Mouse (Mus musculus) cerebellum, postnatal 25 days (tissue): ENCODE measurements around the gene Focad.
"Not testable (repeated sequence)": the region's sequence is repeated elsewhere in the genome, so short reads cannot be mapped to it uniquely, and the experiment has no call there.

Experiments used
- DNase-seq, 2 experiments: peaks; one replicate each; pipeline ENCODE4 v3.0.0; 2021; ENCODE audit warnings: mixed read lengths in 2 of 2

Focad gene

GRCm38 (mm10) chr4:88308342-88309116 is 214.1 kb downstream of the Focad start:
- no peak for DNase-seq

DNA sequence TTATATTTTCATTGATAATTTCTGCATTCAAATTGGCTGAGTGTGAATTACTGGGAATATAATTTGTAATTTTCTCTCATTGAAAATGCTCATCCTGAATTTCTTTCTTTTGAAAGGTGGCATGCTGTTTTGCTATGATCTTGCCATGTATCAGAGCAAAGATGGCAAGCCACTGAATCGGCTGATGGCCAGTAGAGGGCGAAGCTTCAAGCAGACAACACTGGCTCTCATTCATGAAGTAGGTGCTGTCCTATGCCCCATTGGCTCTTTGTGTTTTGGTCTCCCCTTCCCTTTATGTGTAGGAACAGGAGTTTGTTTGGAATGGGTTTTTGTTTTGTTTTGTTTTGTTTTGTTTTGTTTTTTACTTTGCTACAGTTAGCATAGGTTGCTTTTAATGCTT is 215.2 kb downstream of the Focad start:
- DNase-seq, result peak; percentile 31 to 64

- no peak for DNase-seq
Measured at GRCm38 (mm10) chr4:88314898-88315297, 220.5 kb downstream of the Focad start.

DNA sequence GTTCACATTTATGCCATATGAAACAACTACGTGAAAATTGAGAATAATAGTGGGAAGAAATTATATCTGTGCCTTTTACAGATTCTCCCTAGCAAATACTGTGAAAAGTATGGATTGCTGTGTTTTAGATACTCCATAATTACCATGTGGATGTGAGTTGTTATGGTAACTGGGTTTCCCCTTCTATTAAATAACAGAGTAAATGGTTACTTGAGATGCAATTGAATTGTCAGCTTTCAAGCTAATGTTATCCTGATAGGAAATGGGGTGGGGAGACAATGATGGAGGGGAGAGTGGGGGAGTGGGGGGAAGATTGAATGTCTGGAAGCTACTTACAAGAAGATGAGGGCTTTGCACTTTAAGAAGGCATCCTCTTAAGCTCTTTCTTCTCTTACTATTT is 225.6 kb downstream of the Focad start:
- DNase-seq, result no peak

DNA sequence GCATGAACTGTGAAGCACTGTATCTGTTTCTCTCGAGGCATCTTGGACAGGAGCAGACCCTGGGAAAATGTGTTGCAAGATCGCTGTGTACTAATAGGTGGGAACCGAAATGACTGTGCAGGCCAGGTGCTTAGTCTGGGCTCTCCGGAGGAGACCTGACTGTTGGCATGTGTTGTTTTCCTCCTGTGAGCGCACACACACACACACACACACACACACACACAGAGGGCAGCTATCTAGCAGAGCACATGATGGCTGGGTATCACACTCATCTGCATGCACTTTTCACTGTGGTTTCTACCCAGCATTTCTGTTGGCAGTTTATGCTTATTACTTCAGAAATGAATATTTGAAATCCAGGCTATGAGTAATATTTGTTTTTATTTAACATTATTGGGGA is 231.0 kb downstream of the Focad start:
- peak; percentile 16 to 43 for DNase-seq

DNA sequence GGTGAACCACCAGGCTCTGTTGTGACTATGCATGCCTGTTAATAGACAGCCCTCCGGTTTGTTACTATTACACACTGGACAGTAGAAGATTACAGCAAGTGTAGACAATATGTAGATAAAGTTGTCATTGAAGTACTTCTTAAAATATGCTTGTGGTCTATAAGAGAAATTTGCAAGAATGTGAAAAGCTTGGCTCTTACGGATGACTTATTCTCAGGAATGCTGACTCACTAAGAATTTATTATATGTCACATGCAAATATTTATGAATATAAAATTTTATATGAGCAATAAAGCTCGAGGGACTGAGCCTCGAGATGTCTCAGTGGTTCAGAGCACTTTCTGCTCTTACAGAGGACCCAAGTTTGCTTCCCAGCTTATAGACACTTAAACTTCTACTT is 240.1 kb downstream of the Focad start:
- no peak for DNase-seq

- no peak for DNase-seq
Measured at GRCm38 (mm10) chr4:88336753-88337152, 242.3 kb downstream of the Focad start.

- DNase-seq, result no peak
Measured at GRCm38 (mm10) chr4:88337365-88337764, 242.9 kb downstream of the Focad start.

GRCm38 (mm10) chr4:88338130-88338529 is 243.7 kb downstream of the Focad start:
- no peak for DNase-seq

DNA sequence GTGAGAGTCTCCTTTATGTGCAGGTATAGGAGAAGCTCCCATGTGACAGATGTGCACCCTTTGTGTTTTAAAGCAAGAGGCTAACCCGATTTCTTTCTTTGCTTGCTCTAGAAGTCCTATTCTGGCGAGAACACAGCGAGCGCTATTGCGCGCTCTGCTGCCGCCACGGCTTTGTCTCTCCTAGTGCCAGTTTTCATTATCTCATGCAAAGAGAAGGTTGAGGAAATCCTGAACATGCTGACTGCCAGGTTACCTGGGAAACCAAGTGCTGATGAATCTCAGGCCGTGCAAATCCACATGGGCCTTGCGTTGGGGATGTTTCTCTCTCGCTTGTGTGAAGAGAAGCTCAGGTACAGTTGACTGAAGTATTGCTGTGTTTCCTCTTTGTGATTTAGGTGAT is 250.0 kb downstream of the Focad start:
- DNase-seq, result no peak

DNA sequence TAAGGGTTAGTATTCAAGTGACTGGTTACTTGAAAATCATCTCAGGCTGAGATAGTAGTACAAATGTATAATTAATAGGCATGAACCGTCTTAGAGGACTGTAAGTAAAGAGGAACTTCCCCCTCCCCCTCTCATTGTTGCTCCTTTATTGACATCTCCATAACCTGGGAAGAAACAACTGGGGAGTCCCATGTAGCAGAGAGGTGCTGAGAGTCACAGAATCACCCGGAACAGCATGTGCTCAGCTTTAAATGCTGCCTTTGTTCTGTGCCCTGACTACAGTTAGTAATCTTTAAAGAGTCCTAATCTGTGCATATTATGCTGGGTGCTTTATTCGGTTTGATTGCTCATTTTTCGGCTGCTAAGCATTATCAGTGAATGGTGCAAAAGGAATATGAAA is 250.6 kb downstream of the Focad start:
- DNase-seq, result no peak

- no peak for DNase-seq
Measured at GRCm38 (mm10) chr4:88345938-88346337, 251.5 kb downstream of the Focad start.

- DNase-seq, result peak; percentile 67 to 74
Measured at GRCm38 (mm10) chr4:88350910-88351309, 256.5 kb downstream of the Focad start.

DNA sequence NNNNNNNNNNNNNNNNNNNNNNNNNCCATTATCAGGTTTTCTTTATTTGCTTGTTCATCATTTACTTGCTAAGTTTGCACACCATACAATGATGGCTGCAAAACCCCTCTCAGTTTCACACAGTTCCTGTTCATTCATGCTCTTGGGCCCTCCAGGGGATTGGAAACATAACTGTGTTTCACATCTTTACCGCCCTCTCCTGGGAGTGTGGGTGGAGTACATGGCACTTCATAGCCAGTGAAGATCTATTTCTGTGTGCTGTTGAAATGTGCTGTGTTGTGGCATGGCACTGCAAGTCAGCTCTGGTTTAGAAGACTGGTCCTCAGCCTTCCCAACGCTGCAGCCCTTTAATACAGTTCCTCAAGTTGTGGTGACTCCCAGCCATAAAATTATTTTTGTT is 262.2 kb downstream of the Focad start:
- DNase-seq, result peak in 1 of 2 experiments; percentile 15

DNA sequence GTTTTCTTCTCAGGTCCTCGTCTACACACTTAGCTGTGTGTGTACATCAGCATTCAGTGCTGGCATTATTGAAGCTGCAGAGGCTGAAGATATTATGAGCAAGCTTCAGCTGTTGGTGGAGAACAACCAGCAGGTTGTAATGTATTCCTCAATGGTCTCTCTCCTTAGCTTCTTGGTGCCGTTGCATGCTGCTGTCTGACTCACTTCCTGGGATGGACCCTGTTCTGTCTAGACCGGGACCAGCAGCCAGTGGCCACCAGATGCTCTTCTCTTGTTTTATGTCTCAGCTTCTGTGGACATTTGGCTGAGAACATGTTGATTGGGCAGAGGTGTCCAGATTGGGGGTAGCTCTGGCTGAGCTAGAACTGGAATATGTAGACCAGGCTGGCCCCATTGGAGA is 263.0 kb downstream of the Focad start:
- no peak for DNase-seq

- no peak for DNase-seq
Measured at GRCm38 (mm10) chr4:88369951-88370350, 275.5 kb downstream of the Focad start.

GRCm38 (mm10) chr4:88370819-88371218 is 276.4 kb downstream of the Focad start:
- DNase-seq, result no peak

GRCm38 (mm10) chr4:88372293-88373224 is 278.1 kb downstream of the Focad start:
- DNase-seq, result no peak

GRCm38 (mm10) chr4:88390036-88390435 is 295.6 kb downstream of the Focad start:
- no peak for DNase-seq

DNA sequence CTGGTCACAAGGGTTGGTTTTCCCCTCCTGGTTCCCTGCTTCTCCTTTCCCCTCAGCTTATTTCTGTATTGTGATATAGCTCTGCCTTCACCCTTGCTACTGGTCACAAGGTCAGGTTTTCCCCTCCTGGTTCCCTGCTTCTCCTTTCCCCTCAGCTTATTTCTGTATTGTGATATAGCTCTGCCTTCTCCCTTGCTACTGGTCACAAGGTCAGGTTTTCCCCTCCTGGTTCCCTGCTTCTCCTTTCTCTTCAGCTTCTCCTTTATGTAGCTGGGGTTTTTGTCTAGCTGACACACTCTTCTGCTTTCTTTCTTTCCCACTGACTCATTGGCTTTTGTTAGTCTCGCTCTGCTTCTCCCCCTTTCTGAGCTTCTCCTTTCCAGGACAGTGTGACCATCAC is 296.2 kb downstream of the Focad start:
- not testable (repeated sequence) for DNase-seq

- DNase-seq, result no peak
Measured at GRCm38 (mm10) chr4:88395717-88396116, 301.3 kb downstream of the Focad start.

GRCm38 (mm10) chr4:88396995-88397521 is 302.6 kb downstream of the Focad start:
- no peak for DNase-seq

- DNase-seq, result no peak
Measured at GRCm38 (mm10) chr4:88400302-88400991, 306.0 kb downstream of the Focad start.
